Mouse (Mus musculus) hindbrain, embryonic 13.5 days (tissue): ENCODE data around the gene Kirrel3. TPM values are rescaled to one million over a fixed set of nuclear protein-coding genes. Genes with fewer than 3 reads are reported as not detected.
A peak's percentile ranks its signal among the peaks of the same experiment; 100 is the strongest.

Source experiments
- ATAC-seq: fragments of 200-750 bp; cut with Nextera tagmentation; 2 replicates; pipeline ENCODE4 v1.8.0; 2017; ENCODE audit warnings: moderate TSS enrichment; ENCODE audit not compliant: low FRiP score
- H3K27ac ChIP-seq: fragments of 300-500 bp; sonication (generic); 2 replicates; pipeline ENCODE4 v1.5.1; 2015; ENCODE audit warnings: inconsistent platforms, mild to moderate bottlenecking, moderate library complexity
- H3K27me3 ChIP-seq: fragments of 300-500 bp; sonication (generic); 2 replicates; pipeline ENCODE4 v1.6.1; 2015; ENCODE audit warnings: mild to moderate bottlenecking, inconsistent platforms
- H3K36me3 ChIP-seq: fragments of 300-500 bp; sonication (generic); 2 replicates; pipeline ENCODE4 v1.6.1; 2015; ENCODE audit warnings: mild to moderate bottlenecking, inconsistent platforms
- H3K4me1 ChIP-seq: fragments of 300-500 bp; sonication (generic); replicated peaks from 2 replicates; pipeline ENCODE4 v1.6.1; 2015; ENCODE audit warnings: inconsistent platforms
- H3K4me2 ChIP-seq: fragments of 300-500 bp; sonication (generic); 2 replicates; pipeline ENCODE4 v1.6.1; 2015; ENCODE audit warnings: inconsistent platforms, mild to moderate bottlenecking, moderate library complexity
- H3K4me3 ChIP-seq: fragments of 300-500 bp; sonication (generic); 2 replicates; pipeline ENCODE4 v1.5.1; 2015; ENCODE audit warnings: mild to moderate bottlenecking, inconsistent platforms
- H3K9ac ChIP-seq: fragments of 300-500 bp; sonication (generic); 2 replicates; pipeline ENCODE4 v1.6.1; 2015; ENCODE audit warnings: mild to moderate bottlenecking, inconsistent platforms
- H3K9me3 ChIP-seq: fragments of 300-500 bp; sonication (generic); 2 replicates; pipeline ENCODE4 v1.6.1; 2016; ENCODE audit warnings: inconsistent platforms
- WGBS: fragments of 180-500 bp; shearing (Covaris S2); methylation state at CpG from one replicate; pipeline ENCODE4 v1.1.7; 2015; 5-methylcytosine and 5-hydroxymethylcytosine counted together
- polyA plus RNA-seq: library from polyadenylated mRNA; unstranded; fragments of >200 nt; fragmentation: Nextera tagmentation; extraction: Ambion mirVana; gene quantifications from 2 replicates; pipeline ENCODE4 v1.2.1, GENCODE M21; 2015

Kirrel3 gene
- polyA plus RNA-seq, 1 experiment from 2014 or later, result 26.2 TPM

DNA sequence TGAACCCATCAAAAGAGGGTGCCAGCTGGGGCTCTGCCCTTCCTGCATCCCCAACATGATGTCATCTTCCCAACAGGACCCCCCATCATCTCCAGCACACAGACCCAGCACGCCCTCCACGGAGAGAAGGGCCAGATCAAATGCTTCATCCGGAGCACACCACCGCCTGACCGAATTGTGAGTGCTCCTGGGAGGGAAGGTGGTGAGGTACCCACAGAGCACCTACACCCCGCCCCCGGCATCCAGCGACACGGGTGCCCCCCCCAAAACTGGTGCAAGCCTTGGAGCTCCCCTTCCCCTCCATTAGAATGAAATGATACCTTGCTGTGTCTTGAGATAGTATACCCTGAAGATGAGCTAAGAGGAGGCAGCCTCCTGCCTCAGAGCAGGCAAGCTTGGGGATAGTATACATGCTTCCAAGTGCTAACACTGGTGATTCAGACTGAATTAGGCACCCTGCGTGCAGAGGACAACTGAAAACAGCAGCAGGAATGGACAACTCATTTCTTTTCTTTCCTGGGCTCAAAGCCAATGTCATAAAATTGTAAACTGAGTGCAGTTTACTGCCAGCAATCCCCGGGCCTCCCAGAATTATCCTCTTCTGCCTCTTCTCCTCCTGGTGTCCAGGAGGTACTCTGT is 534.4 kb downstream of the Kirrel3 start:
- WGBS, result 58% methylated on average over 11 of the region's 11 CpGs
- no peaks in the 10 kb centered on the region for H3K9me3 ChIP-seq
- H3K9ac ChIP-seq, result no peak overlapping the region
- no peaks in the 10 kb centered on the region for H3K36me3 ChIP-seq
- H3K4me3 ChIP-seq, result no peak overlapping the region
- H3K4me2 ChIP-seq, result no peak overlapping the region
- H3K27ac ChIP-seq, result no peak overlapping the region
- no peak for ATAC-seq
- peaks cover 15% of the 10 kb centered on the region; the same call in 1 of the 2 replicates for H3K27me3 ChIP-seq
- H3K4me1 ChIP-seq, result peaks cover 36% of the 10 kb centered on the region

DNA sequence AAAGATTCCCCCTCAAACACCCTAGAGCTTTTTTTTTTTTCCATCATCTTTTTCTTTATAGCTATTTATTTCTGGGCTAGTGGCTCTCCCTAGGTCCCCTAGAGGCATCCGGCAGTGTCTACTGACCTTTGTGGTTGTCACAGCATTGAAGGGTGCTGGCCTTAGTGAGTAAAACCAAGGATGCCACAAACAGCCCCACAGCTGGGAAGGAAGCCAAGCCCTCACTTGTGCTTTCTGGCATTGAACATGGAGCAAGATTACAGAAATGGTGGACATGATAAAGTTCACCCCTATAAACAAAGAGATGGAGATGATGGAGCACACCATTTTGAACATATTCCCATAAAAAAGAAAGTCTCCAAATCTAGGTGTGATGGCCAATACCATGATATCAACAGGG is 536.0 kb downstream of the Kirrel3 start:
- Histone ChIP-seq H3K4me1 (peaks cover 38% of the 10 kb centered on the region), H3K9ac (no peak overlapping the region), H3K27me3 (peaks cover 20% of the 10 kb centered on the region), H3K27ac (no peak overlapping the region), H3K4me3 (no peak overlapping the region), H3K4me2 (no peak overlapping the region), H3K36me3 (no peaks in the 10 kb centered on the region), H3K9me3 (no peaks in the 10 kb centered on the region)
- 85% methylated on average over 1 of the region's 1 CpGs for WGBS
- ATAC-seq, result no peak

DNA sequence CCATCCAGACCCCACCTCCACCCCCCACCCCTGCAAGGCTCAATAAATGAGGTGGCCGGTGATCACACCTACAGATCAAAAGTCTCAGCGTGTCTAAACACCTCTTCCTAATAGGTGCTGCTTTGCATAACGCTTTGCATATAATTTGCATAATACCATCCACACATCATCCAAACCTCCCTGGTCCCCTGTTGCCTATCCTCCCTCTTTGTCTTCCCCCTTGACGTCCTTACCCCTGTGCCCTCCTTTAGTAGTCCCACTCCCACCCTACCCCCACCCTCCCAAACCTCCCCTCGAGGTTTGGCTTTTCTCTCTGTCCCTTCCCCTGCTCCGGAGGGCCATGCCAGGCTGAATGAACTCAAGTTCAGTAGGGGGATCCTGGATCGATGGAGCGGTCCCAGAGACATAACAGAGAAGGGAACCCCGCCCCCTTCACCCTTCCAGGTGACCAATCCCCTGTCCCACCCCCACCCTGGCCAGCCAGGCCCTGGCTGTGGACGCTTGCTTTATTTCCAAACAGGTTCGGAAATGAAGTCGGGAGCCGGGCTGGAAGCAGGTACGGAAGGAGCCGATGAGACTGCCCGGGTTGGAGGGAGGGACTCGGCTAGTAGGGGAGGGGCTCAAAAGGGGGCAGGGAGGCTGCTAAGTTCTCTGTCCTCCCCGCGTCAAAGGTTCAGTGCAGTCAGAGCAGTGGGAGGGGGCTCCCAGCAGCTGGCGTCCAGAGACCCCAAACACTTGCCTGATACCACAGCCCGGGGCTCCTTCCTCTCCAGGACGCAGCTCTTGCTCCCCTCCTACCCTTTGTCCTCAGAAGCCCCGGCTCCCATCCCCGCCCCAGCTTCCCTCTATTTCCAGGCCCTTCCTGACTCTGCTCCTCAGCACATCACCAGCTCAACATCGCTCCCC is 539.1 kb downstream of the Kirrel3 start:
- H3K27ac ChIP-seq, result no peak overlapping the region
- H3K27me3 ChIP-seq, result peaks cover 27% of the 10 kb centered on the region
- H3K9ac ChIP-seq, result peak overlapping the region; percentile 60
- WGBS, result 4% methylated on average over 25 of the region's 25 CpGs
- no peaks in the 10 kb centered on the region for H3K9me3 ChIP-seq
- peak overlapping the region; percentile 29 for H3K4me3 ChIP-seq
- peak overlapping the region; percentile 50 for H3K4me2 ChIP-seq
- H3K36me3 ChIP-seq, result 0 out of 2 replicates have a peak, but pooled peaks cover 3% of the 10 kb centered on the region
- ATAC-seq, result peak; percentile 29; the same call in 1 of the 2 replicates
- H3K4me1 ChIP-seq, result peaks cover 12% of the 10 kb centered on the region

DNA sequence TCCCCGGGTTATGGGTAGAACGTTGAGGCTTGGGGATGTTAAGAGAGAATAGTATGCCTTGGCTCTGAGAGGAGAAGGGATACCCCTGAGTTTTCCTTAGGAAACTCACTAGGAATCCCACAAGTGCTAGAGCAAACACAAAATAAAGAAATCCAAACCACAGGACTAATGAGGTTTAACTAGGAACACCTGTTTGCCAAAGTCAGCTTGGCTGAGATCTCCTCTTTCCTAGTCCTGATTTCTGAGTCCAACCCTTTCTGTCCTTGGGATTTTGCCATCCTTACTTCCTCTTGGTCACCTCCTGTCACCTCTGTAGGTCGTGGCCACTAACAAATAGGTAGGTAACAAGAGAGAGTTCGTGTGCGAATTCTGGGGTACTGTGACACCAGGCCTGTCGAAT is 540.6 kb downstream of the Kirrel3 start:
- ATAC-seq, result no peak
- peaks cover 12% of the 10 kb centered on the region for H3K4me1 ChIP-seq
- 86% methylated on average over 6 of the region's 6 CpGs for WGBS

DNA sequence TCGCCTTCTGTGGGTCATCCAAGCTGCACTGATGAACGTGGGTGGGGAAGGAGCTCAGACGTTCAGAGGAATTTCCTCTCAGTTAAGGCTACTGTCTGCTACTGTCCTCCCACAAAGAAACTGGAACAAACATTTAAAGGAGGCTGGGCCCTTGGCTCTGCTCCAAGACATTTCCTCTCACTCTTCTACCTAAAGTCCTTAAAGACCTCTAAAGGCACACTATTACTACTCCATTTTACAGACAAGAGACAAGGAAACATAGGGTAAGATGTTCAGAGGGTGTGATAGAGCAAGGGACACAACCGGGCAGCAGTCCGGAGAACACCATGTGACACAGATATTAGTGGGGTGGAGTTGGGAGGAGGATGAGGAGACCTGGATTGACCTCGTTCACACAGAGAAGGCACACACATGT is 541.2 kb downstream of the Kirrel3 start:
- WGBS, result 59% methylated on average over 6 of the region's 6 CpGs
- H3K4me2 ChIP-seq, result no peak overlapping the region
- ATAC-seq, result no peak
- peaks cover 22% of the 10 kb centered on the region for H3K27me3 ChIP-seq
- H3K36me3 ChIP-seq, result 0 out of 2 replicates have a peak, but pooled peaks cover 3% of the 10 kb centered on the region
- no peaks in the 10 kb centered on the region for H3K9me3 ChIP-seq
- H3K27ac ChIP-seq, result no peak overlapping the region
- H3K4me1 ChIP-seq, result peaks cover 17% of the 10 kb centered on the region
- no peak overlapping the region for H3K4me3 ChIP-seq
- H3K9ac ChIP-seq, result no peak overlapping the region

More for the DNA sequence above, 540.6 kb downstream of the Kirrel3 start:
- H3K9ac ChIP-seq, result no peak overlapping the region
- H3K27ac ChIP-seq, result no peak overlapping the region
- H3K4me2 ChIP-seq, result no peak overlapping the region
- H3K4me3 ChIP-seq, result no peak overlapping the region
- no peaks in the 10 kb centered on the region for H3K9me3 ChIP-seq
- H3K27me3 ChIP-seq, result peaks cover 22% of the 10 kb centered on the region
- 0 out of 2 replicates have a peak, but pooled peaks cover 3% of the 10 kb centered on the region for H3K36me3 ChIP-seq

DNA sequence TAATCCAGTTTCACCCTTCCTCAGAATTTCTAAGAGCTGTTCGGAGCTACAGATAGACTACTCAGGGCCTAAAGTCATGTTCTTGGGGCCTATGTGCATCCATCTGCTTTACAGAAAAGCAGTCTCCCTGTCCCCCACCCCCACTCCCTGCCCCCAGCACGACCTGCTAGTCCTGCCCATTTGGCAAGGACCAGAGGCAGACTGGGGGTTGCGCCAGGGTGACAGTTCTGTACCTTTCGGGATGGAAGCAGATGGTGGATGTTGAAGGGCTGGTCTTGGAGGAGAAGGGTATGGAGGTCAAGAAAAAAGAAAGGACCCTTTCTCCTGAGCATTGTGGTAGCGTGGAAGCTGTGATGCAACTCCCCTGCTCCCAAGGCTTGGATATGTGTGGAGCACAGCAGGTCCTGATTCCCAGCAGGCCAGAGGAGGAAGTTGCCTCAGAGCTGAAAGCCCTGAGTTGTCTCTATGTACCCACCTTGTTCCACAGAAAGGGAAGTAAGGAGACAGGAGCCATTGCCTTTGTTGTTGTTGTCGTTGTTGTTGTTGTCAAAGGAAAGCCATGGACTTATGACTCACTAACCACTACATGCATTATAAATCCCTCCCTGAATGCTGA is 541.8 kb downstream of the Kirrel3 start:
- no peak for ATAC-seq
- 85% methylated on average over 6 of the region's 6 CpGs for WGBS

DNA sequence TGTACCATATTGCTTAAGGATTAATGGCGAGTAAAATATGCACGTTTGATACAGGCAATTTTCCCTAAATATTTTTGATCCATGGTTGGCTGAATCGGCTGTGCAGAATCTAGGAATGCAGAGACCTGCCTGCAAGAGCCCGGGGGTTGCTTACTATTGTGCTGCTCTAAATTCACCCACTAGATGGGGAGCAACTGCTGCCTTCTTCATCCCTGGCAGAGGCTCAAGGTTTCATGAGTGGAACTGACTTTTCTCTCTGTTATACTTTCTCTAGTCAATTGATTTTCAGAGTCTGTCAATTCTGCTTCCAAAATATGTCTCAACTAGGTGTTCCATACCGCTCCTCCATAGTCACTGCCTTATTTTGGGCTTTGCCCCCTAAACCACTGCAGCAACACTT is 545.1 kb downstream of the Kirrel3 start:
- no peak for ATAC-seq
- Histone ChIP-seq H3K4me2 (no peak overlapping the region), H3K27ac (no peak overlapping the region), H3K9me3 (no peaks in the 10 kb centered on the region), H3K36me3 (peaks cover 12% of the 10 kb centered on the region; the same call in 1 of the 2 replicates), H3K27me3 (peaks cover 10% of the 10 kb centered on the region; the same call in 1 of the 2 replicates), H3K4me3 (no peak overlapping the region), H3K4me1 (peaks cover 9% of the 10 kb centered on the region; the same call in 1 of the 2 replicates), H3K9ac (no peak overlapping the region)
- 72% methylated on average over 5 of the region's 5 CpGs for WGBS

More for the DNA sequence above, 541.8 kb downstream of the Kirrel3 start:
- Histone ChIP-seq H3K4me1 (peaks cover 20% of the 10 kb centered on the region), H3K27ac (no peak overlapping the region), H3K9ac (no peak overlapping the region), H3K4me2 (no peak overlapping the region), H3K4me3 (no peak overlapping the region), H3K27me3 (peaks cover 22% of the 10 kb centered on the region), H3K9me3 (no peaks in the 10 kb centered on the region), H3K36me3 (0 out of 2 replicates have a peak, but pooled peaks cover 3% of the 10 kb centered on the region)

DNA sequence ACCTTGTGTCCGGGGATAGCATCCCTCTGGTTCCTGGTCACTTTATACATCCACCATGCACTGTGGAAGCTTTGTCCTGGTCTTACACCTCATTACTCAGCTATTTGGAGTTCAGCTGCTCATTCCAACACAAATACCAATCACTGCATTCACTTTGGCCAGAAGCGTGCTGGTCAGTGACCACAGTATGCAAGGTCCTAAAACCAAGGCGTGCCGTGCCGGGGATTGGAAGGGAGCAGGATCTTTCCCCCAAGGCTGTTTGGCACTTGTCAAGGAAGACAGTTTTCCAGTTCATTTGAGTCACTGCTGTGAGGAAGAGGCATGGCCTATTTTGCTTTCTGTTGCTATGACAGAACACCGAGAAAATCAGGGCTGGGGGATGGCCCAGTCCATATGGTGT is 546.8 kb downstream of the Kirrel3 start:
- WGBS, result 61% methylated on average over 6 of the region's 6 CpGs
- no peak overlapping the region for H3K4me3 ChIP-seq

DNA sequence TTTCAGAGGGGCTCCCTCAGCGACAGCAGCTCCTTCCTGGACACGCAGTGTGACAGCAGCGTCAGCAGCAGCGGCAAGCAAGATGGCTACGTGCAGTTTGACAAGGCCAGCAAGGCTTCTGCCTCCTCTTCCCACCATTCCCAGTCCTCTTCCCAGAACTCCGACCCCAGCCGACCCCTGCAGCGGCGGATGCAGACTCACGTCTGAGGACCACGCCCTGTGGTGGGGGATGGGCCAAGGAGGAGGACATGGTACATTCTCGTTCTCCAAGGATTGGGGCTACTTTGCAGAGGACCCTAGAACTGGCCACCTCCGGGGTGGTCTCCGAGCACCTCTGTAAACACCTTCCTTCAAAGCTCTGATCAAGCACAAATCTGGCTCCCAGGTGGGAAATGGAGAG is 549.4 kb downstream of the Kirrel3 start:
- H3K9ac ChIP-seq, result no peak overlapping the region
- no peak overlapping the region for H3K4me2 ChIP-seq
- peaks cover 12% of the 10 kb centered on the region; the same call in 1 of the 2 replicates for H3K4me1 ChIP-seq
- H3K9me3 ChIP-seq, result no peaks in the 10 kb centered on the region
- H3K27ac ChIP-seq, result no peak overlapping the region
- 58% methylated on average over 14 of the region's 14 CpGs for WGBS
- H3K27me3 ChIP-seq, result 0 out of 2 replicates have a peak, but pooled peaks cover 3% of the 10 kb centered on the region
- no peak overlapping the region for H3K4me3 ChIP-seq
- H3K36me3 ChIP-seq, result peaks cover 12% of the 10 kb centered on the region; the same call in 1 of the 2 replicates
- no peak for ATAC-seq

More for the DNA sequence above, 546.8 kb downstream of the Kirrel3 start:
- H3K4me1 ChIP-seq, result peaks cover 9% of the 10 kb centered on the region; the same call in 1 of the 2 replicates
- H3K27ac ChIP-seq, result no peak overlapping the region
- 0 out of 2 replicates have a peak, but pooled peaks cover 9% of the 10 kb centered on the region for H3K27me3 ChIP-seq
- no peak overlapping the region for H3K4me2 ChIP-seq
- H3K9ac ChIP-seq, result no peak overlapping the region
- no peaks in the 10 kb centered on the region for H3K9me3 ChIP-seq
- no peak for ATAC-seq
- H3K36me3 ChIP-seq, result peaks cover 15% of the 10 kb centered on the region; the same call in 1 of the 2 replicates

DNA sequence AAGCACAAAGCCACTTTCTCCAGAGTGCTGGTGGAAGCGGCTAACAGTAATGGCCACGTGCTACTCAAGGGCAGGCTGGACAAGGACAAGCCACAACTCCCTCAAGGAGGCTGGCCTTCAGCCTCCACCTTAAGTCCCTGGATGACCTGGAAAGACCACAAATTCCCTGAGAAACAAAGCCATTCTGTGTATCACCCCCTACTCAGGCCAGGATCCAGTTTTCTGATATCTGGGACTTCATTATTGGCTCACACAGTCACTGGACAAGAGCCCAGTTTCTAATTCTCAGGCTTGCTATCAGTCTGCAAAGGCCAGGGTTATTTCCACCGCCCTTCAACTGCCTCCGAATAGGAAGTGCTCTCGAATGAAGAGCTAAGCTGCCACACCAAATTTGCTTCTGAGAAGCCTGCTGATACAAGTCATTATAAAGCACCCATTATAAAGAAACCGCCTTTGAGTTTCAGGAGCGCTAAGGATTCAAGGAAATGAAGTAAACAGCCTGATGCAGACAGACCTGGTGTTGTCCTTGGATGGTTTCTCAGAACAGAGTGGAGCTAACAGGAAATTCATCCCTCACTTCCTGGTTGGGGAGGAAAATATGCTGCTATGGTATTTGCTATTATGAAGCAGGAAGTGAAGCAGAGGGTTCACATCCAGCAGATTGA is 553.4 kb downstream of the Kirrel3 start:
- Histone ChIP-seq H3K4me1 (peaks cover 12% of the 10 kb centered on the region), H3K27me3 (0 out of 2 replicates have a peak, but pooled peaks cover 3% of the 10 kb centered on the region), H3K9ac (no peak overlapping the region), H3K9me3 (no peaks in the 10 kb centered on the region), H3K27ac (no peak overlapping the region), H3K4me2 (no peak overlapping the region), H3K36me3 (peaks cover 12% of the 10 kb centered on the region; the same call in 1 of the 2 replicates), H3K4me3 (no peak overlapping the region)
- WGBS, result 69% methylated on average over 7 of the region's 7 CpGs
- no peak for ATAC-seq

DNA sequence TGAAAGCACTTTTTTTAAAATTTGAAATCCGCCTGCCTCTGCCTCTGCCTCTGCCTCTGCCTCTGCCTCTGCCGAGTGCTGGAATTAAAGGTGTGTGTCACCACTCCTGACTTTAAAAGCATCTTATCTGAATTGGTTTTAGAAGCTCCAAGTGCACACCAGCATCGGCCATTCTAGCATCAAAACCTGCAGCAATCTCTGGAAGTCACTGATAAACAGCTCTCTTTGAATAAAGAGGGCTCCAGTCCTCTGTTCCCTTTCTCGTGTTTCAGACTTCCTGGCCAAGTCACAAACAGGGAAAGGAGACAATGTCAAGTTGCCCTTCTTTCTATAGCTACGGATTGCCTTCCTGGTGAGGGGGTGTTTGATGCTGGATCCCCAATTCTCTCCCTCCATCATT is 554.2 kb downstream of the Kirrel3 start:
- 0 out of 2 replicates have a peak, but pooled peaks cover 3% of the 10 kb centered on the region for H3K27me3 ChIP-seq
- H3K9me3 ChIP-seq, result no peaks in the 10 kb centered on the region
- no peak for ATAC-seq
- 73% methylated on average over 5 of the region's 5 CpGs for WGBS
- no peak overlapping the region for H3K9ac ChIP-seq
- peaks cover 10% of the 10 kb centered on the region; the same call in 1 of the 2 replicates for H3K36me3 ChIP-seq
- H3K27ac ChIP-seq, result no peak overlapping the region
- H3K4me2 ChIP-seq, result no peak overlapping the region
- peaks cover 19% of the 10 kb centered on the region for H3K4me1 ChIP-seq
- no peak overlapping the region for H3K4me3 ChIP-seq
